Mouse (Mus musculus) MEL (cell line): ENCODE results near the gene 4932414N04Rik. TPM values are rescaled to one million over a fixed set of nuclear protein-coding genes. Genes with fewer than 3 reads are reported as not detected.
"Not testable (repeated sequence)": the region's sequence is repeated elsewhere in the genome, so short reads cannot be mapped to it uniquely, and the experiment has no call there.

ENCODE experiments used
- DNase-seq: peaks from one replicate; pipeline ENCODE4 v3.0.0; 2011; ENCODE audit warnings: low read depth, low spot score
- H3K27ac ChIP-seq: 2 replicates; pipeline ENCODE4 v1.5.1; 2012; ENCODE audit warnings: low read depth, mild to moderate bottlenecking, control low read depth, low read length, moderate library complexity; ENCODE audit not compliant: control insufficient read depth
- H3K27me3 ChIP-seq, 2 experiments: fragments of 150-350 bp in 1 of 2; sonication (generic) in 1 of 2; 2 replicates each; pipeline ENCODE4 v1.6.1; 2012; ENCODE audit warnings: low read length in 2 of 2, mild to moderate bottlenecking in 2 of 2, improper control_type of control experiment in 1 of 2, moderate library complexity in 1 of 2; ENCODE audit not compliant: insufficient read depth in 2 of 2, control insufficient read depth in 1 of 2
- H3K36me3 ChIP-seq, 2 experiments: 2 replicates each; pipeline ENCODE4 v1.6.1; 2012 to 2014; ENCODE audit warnings: low read length in 2 of 2, improper control_type of control experiment in 1 of 2, inconsistent platforms in 1 of 2, mild to moderate bottlenecking in 1 of 2; ENCODE audit not compliant: insufficient read depth in 2 of 2, control insufficient read depth in 1 of 2
- H3K4me1 ChIP-seq, 2 experiments: fragments of 150-350 bp in 1 of 2; sonication (generic) in 1 of 2; 2 replicates each; pipeline ENCODE4 v1.6.1; 2012; ENCODE audit warnings: low read length in 2 of 2, improper control_type of control experiment in 1 of 2, mild to moderate bottlenecking in 1 of 2; ENCODE audit not compliant: insufficient read depth in 2 of 2, control insufficient read depth in 1 of 2
- H3K4me3 ChIP-seq, 2 experiments: fragments of 150-350 bp in 1 of 2; sonication (generic) in 1 of 2; 2 replicates each; pipeline ENCODE4 v1.5.1; 2012; ENCODE audit warnings: low read depth in 2 of 2, low read length in 2 of 2, mild to moderate bottlenecking in 2 of 2, moderate library complexity in 2 of 2, control low read depth in 1 of 2, improper control_type of control experiment in 1 of 2; ENCODE audit not compliant: control insufficient read depth in 1 of 2, insufficient read depth in 1 of 2
- H3K79me2 ChIP-seq: 2 replicates; pipeline ENCODE4 v1.6.1; 2012; ENCODE audit warnings: mild to moderate bottlenecking, low read length, moderate library complexity; ENCODE audit not compliant: control insufficient read depth, poor library complexity, insufficient read depth
- H3K9ac ChIP-seq: 2 replicates; pipeline ENCODE4 v1.6.1; 2012; ENCODE audit warnings: low read depth, mild to moderate bottlenecking, control low read depth, low read length, moderate library complexity; ENCODE audit not compliant: control insufficient read depth, poor library complexity, severe bottlenecking
- H3K9me3 ChIP-seq: fragments of 150-350 bp; sonication (generic); replicated peaks from 2 replicates; pipeline ENCODE4 v1.6.1; 2012; ENCODE audit warnings: mild to moderate bottlenecking, low read length, improper control_type of control experiment, moderate library complexity; ENCODE audit not compliant: insufficient read depth
- CTCF ChIP-seq, 3 experiments: IDR thresholded peaks in 2 of 3; conservative IDR thresholded peaks in 1 of 3; 2 replicates each; pipeline ENCODE4 v1.5.1; 2011 to 2012; ENCODE audit warnings: low read length in 3 of 3, low read depth in 2 of 3, mild to moderate bottlenecking in 2 of 3, improper control_type of control experiment in 1 of 3, inconsistent platforms in 1 of 3, mixed read lengths in 1 of 3, moderate library complexity in 1 of 3; ENCODE audit not compliant: control insufficient read depth in 1 of 3, insufficient read depth in 1 of 3, poor library complexity in 1 of 3, severe bottlenecking in 1 of 3
- ELF1 ChIP-seq: IDR thresholded peaks from 2 replicates; pipeline ENCODE4 v1.6.1; 2014; ENCODE audit warnings: low read depth, mild to moderate bottlenecking, inconsistent platforms, low read length, improper control_type of control experiment, moderate library complexity
- EP300 ChIP-seq, 2 experiments: IDR thresholded peaks; 2 replicates each; pipeline ENCODE4 v1.6.1; 2011; ENCODE audit warnings: improper control_type of control experiment in 2 of 2, low read length in 2 of 2, low read depth in 1 of 2, mild to moderate bottlenecking in 1 of 2
- ETS1 ChIP-seq: IDR thresholded peaks from 2 replicates; pipeline ENCODE4 v1.6.1; 2012; ENCODE audit warnings: low read depth, mild to moderate bottlenecking, inconsistent platforms, low read length, improper control_type of control experiment, moderate library complexity
- KAT2A ChIP-seq: conservative IDR thresholded peaks from 2 replicates; pipeline ENCODE4 v1.6.1; 2012; ENCODE audit warnings: low read depth, low read length, improper control_type of control experiment, inconsistent platforms
- MYC ChIP-seq: IDR thresholded peaks from 2 replicates; pipeline ENCODE4 v1.6.1; 2011; ENCODE audit warnings: low read depth, mild to moderate bottlenecking, low read length, improper control_type of control experiment, moderate library complexity
- POLR2A ChIP-seq, 2 experiments: IDR thresholded peaks; 2 replicates each; pipeline ENCODE4 v1.6.1; 2011 to 2012; ENCODE audit warnings: low read length in 2 of 2, mild to moderate bottlenecking in 2 of 2, control low read depth in 1 of 2, improper control_type of control experiment in 1 of 2, low read depth in 1 of 2, moderate library complexity in 1 of 2; ENCODE audit not compliant: control insufficient read depth in 1 of 2, insufficient read depth in 1 of 2, poor library complexity in 1 of 2
- POLR2AphosphoS5 ChIP-seq: IDR thresholded peaks from 2 replicates; pipeline ENCODE4 v1.6.1; 2012; ENCODE audit warnings: low read depth, borderline replicate concordance, mild to moderate bottlenecking, inconsistent platforms, low read length, moderate library complexity, mixed read lengths
- RAD21 ChIP-seq: IDR thresholded peaks from 2 replicates; pipeline ENCODE4 v1.6.1; 2011; ENCODE audit warnings: mild to moderate bottlenecking, low read depth, low read length, improper control_type of control experiment
- RCOR1 ChIP-seq: IDR thresholded peaks from 2 replicates; pipeline ENCODE4 v1.6.1; 2012; ENCODE audit warnings: low read depth, mild to moderate bottlenecking, inconsistent platforms, low read length, improper control_type of control experiment
- SIN3A ChIP-seq: IDR thresholded peaks from 2 replicates; pipeline ENCODE4 v1.6.1; 2012; ENCODE audit warnings: low read length, improper control_type of control experiment, inconsistent platforms
- TAL1 ChIP-seq: IDR thresholded peaks from 2 replicates; pipeline ENCODE4 v1.6.1; 2012; ENCODE audit warnings: mild to moderate bottlenecking, inconsistent platforms, low read length, moderate library complexity, mixed read lengths
- USF2 ChIP-seq, 2 experiments: IDR thresholded peaks; 2 replicates each; pipeline ENCODE4 v1.6.1; 2011 to 2012; ENCODE audit warnings: improper control_type of control experiment in 2 of 2, low read length in 2 of 2, borderline replicate concordance in 1 of 2, inconsistent platforms in 1 of 2, low read depth in 1 of 2, mild to moderate bottlenecking in 1 of 2; ENCODE audit not compliant: insufficient read depth in 1 of 2
- ZMIZ1 ChIP-seq: IDR thresholded peaks from 2 replicates; pipeline ENCODE4 v1.6.1; 2012; ENCODE audit warnings: low read depth, mild to moderate bottlenecking, inconsistent platforms, low read length, improper control_type of control experiment, moderate library complexity
- ZNF384 ChIP-seq: IDR thresholded peaks from 2 replicates; pipeline ENCODE4 v1.6.1; 2012; ENCODE audit warnings: low read depth, mild to moderate bottlenecking, inconsistent platforms, low read length, improper control_type of control experiment
- polyA plus RNA-seq, 2 experiments: library from polyadenylated mRNA; stranded (reverse) in 1 of 2; unstranded in 1 of 2; fragments of >175 nt in 1 of 2; fragments of >200 nt in 1 of 2; gene quantifications; 2 replicates each; pipeline versions ENCODE4 v1.2.1 to v1.2.4; 2012; ENCODE audit warnings: low replicate concordance in 2 of 2, low read depth in 1 of 2; ENCODE audit not compliant: insufficient read length in 2 of 2, insufficient read depth in 1 of 2, missing spikeins in 1 of 2
- total RNA-seq: library from RNA; depleted of rRNA; stranded (reverse); fragments of 300-350 nt; gene quantifications from 2 replicates; pipeline ENCODE4 v1.2.3, GENCODE M21; 2012; rRNA removed

Gene 4932414N04Rik
- total RNA-seq (not detected in 2 replicates), polyA plus RNA-seq (not detected)

DNA sequence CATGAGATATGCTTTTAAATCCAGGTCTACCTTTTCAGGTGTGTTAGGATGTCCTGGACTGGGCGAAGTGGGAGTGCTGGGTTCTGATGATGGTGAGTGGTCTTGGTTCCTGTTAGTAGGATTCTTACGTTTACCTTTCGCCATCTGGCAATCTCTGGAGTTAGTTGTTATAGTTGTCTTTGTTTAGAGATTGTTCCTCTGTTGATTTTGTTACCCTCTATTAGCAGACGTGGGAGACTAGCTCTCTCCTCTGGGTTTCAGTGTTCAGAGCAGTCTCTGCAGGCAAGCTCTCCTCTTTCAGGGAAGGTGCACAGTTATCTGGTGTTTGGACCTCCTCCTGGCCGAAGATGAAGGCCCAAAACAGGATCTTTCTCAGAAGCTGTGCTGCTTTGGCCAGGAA, at the start of gene 4932414N04Rik:
Gene 4932414N04Rik, plus strand, starts transcription at position 301 of the 400 bp plus-strand sequence.
- H3K36me3 ChIP-seq, H3K4me1 ChIP-seq: not testable (repeated sequence)

DNA sequence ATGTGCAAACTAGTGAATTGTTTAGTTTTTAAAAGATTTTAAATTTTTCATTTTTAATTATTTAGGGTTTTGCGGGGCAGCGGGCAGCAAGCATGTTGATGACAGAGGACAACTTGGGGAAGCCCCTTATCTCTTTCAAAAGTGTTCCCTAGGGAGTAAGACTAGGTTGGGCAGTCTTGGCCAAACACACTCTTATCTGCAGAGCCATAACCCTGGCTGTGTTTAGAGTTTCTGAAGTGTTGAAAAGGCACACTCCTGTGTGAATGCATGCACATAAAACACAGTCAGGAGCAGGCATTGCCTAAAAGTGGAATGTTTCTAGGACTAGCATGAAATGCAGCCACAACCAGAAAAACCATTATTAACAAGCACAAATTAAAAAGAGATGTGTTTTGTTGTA, 75.9 kb downstream of the 4932414N04Rik start:
- Histone ChIP-seq H3K4me1 (no peaks in the 10 kb centered on the region), H3K9ac (no peak overlapping the region), H3K9me3 (no peaks in the 10 kb centered on the region), H3K36me3 (no peaks in the 10 kb centered on the region), H3K27me3 (no peaks in the 10 kb centered on the region), H3K4me3 (no peak overlapping the region), H3K27ac (no peak overlapping the region), H3K79me2 (no peaks in the 10 kb centered on the region)
- no peak for DNase-seq
- TF ChIP-seq POLR2AphosphoS5, result no peak
- TF ChIP-seq RAD21, result no peak
- TF ChIP-seq ETS1, result no peak
- TF ChIP-seq ZMIZ1, result no peak
- TF ChIP-seq USF2 (IDR thresholded peaks at IDR 0.05; ENCODE audit: borderline replicate concordance in 1 of 2, insufficient read depth in 1 of 2, low read depth in 1 of 2, low read length in 2 of 2), result no peak
- no peak for TF ChIP-seq ZNF384
- TF ChIP-seq TAL1, result no peak
- no peak for TF ChIP-seq MYC
- no peak for TF ChIP-seq POLR2A (IDR thresholded peaks at IDR 0.05; ENCODE audit: control insufficient read depth in 1 of 2, insufficient read depth in 1 of 2, low read depth in 1 of 2, low read length in 2 of 2, poor library complexity in 1 of 2)
- no peak for TF ChIP-seq CTCF (IDR thresholded peaks at IDR 0.05 in 2 of 3, conservative IDR thresholded peaks at IDR 0.05 in 1 of 3; ENCODE audit: control insufficient read depth in 1 of 3, insufficient read depth in 1 of 3, low read depth in 2 of 3, low read length in 3 of 3, poor library complexity in 1 of 3, severe bottlenecking in 1 of 3)
- no peak for TF ChIP-seq EP300 (IDR thresholded peaks at IDR 0.05; ENCODE audit: low read depth in 1 of 2, low read length in 2 of 2)

More for the DNA sequence above, at the start of gene 4932414N04Rik:
- H3K27me3 ChIP-seq, H3K9me3 ChIP-seq, H3K79me2 ChIP-seq, DNase-seq, H3K4me3 ChIP-seq, H3K27ac ChIP-seq, H3K9ac ChIP-seq: not testable (repeated sequence)

- H3K4me3 ChIP-seq, result no peak overlapping the region
- H3K27me3 ChIP-seq, result no peaks in the 10 kb centered on the region
- no peaks in the 10 kb centered on the region for H3K79me2 ChIP-seq
- no peaks in the 10 kb centered on the region for H3K4me1 ChIP-seq
- no peaks in the 10 kb centered on the region for H3K9me3 ChIP-seq
- H3K36me3 ChIP-seq, result no peaks in the 10 kb centered on the region
- DNase-seq, result no peak
- TF ChIP-seq ELF1 (no peak), CTCF (IDR thresholded peaks at IDR 0.05 in 2 of 3, conservative IDR thresholded peaks at IDR 0.05 in 1 of 3; ENCODE audit: control insufficient read depth in 1 of 3, insufficient read depth in 1 of 3, low read depth in 2 of 3, low read length in 3 of 3, poor library complexity in 1 of 3, severe bottlenecking in 1 of 3) (no peak), POLR2AphosphoS5 (no peak), KAT2A (no peak), SIN3A (no peak), RCOR1 (no peak), MYC (no peak)
- TF ChIP-seq, all 39 proteins: peak for 0
- Histone ChIP-seq H3K27ac (no peak overlapping the region), H3K9ac (no peak overlapping the region)
Measured at GRCm38 (mm10) chr2:68739772-68740739, 83.8 kb downstream of the 4932414N04Rik start.
